8 mouse cellular contexts compared by ENCODE assay signal in the genomic region with DNA sequence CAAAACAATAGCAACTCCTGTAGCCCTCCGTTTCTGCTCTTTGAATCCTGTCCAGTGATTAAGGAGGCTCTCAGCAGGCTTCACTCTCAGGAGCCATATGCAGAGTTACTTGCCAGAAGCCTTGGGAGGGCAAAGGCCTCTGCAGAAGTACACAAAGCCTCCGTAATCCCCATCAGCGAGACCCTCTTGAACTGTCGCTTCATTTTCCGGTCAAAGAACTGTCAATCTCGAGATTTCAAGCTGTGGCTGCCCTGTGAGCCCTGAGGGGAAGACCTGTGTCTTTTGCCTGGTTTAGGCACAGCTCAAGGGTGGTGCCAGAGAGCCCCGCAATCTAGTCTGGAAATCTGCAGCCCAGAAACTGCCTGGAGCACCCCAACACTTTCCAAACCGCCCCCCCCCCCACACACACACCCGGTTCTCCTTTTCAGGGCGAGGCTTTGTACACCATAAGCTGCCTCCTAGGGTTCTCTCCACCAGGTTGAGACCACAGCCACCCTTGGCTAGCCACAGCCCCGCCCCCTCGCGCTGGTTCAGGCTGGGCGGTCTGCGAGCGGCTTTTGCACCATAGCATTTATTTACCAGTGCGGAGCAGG. TPM values are rescaled to one million over a fixed set of nuclear protein-coding genes. Genes with fewer than 3 reads are reported as not detected.
DNase-seq lines count a peak whose midpoint lies in the region; ATAC-seq lines count a peak whose summit lies in the region.

No protein-coding gene starts in this region.

- H3K27me3 ChIP-seq in embryonic facial prominence, embryonic 11.5 days (ENCODE audit: control insufficient read depth, insufficient read depth, low read length), result peaks cover 30% of the 10 kb centered on the region
- H3K27me3 ChIP-seq in hindbrain, embryonic 13.5 days, result 0 out of 2 replicates have a peak, but pooled peaks cover 12% of the 10 kb centered on the region
- peaks cover 67% of the 10 kb centered on the region for H3K27me3 ChIP-seq in liver, embryonic 16.5 days (ENCODE audit: control insufficient read depth, insufficient read depth, low read depth, low read length)
- H3K27me3 ChIP-seq in neural tube, embryonic 13.5 days, result peaks cover 33% of the 10 kb centered on the region

- H3K4me3 ChIP-seq in embryonic facial prominence, embryonic 11.5 days (ENCODE audit: low read depth, low read length), result peak overlapping the region; percentile 67
- H3K4me3 ChIP-seq in hindbrain, embryonic 13.5 days, result peak overlapping the region; percentile 81
- peak overlapping the region; percentile 75 for H3K4me3 ChIP-seq in liver, embryonic 16.5 days (ENCODE audit: low read depth, low read length)
- H3K4me3 ChIP-seq in neural tube, embryonic 13.5 days, result peak overlapping the region; percentile 85

- no peak; the same call in 1 of the 2 replicates for ATAC-seq in embryonic facial prominence, embryonic 11.5 days (replicated peaks; ENCODE audit: insufficient number of reproducible peaks, low FRiP score, low TSS enrichment, low read depth)
- 0 out of 2 replicates have a peak, but pooled peaks have one; percentile 12 for ATAC-seq in hindbrain, embryonic 13.5 days (ENCODE audit: low FRiP score)
- ATAC-seq in liver, embryonic 16.5 days (ENCODE audit: low read depth), result no peak; the same call in 1 of the 2 replicates
- ATAC-seq in neural tube, embryonic 13.5 days (ENCODE audit: low read depth), result no peak

- WGBS in embryonic facial prominence, embryonic 11.5 days, result under 1% methylated on average over 17 of the region's 17 CpGs
- 1% methylated on average over 17 of the region's 17 CpGs for WGBS in hindbrain, embryonic 13.5 days
- 1% methylated on average over 17 of the region's 17 CpGs for WGBS in liver, embryonic 16.5 days (ENCODE audit: insufficient replicate concordance)
- under 1% methylated on average over 17 of the region's 17 CpGs for WGBS in neural tube, embryonic 13.5 days

- no peaks in the 10 kb centered on the region for H3K9me3 ChIP-seq in embryonic facial prominence, embryonic 11.5 days (replicated peaks; ENCODE audit: control insufficient read depth, low read length)
- no peaks in the 10 kb centered on the region for H3K9me3 ChIP-seq in hindbrain, embryonic 13.5 days
- H3K9me3 ChIP-seq in liver, embryonic 16.5 days (replicated peaks; ENCODE audit: control insufficient read depth, low read length), result no peaks in the 10 kb centered on the region
- H3K9me3 ChIP-seq in neural tube, embryonic 13.5 days, result no peaks in the 10 kb centered on the region

- no peak overlapping the region for H3K27ac ChIP-seq in embryonic facial prominence, embryonic 11.5 days (replicated peaks; ENCODE audit: low read depth, low read length)
- H3K27ac ChIP-seq in hindbrain, embryonic 13.5 days, result peak overlapping the region; percentile 96; the same call in 1 of the 2 replicates
- H3K27ac ChIP-seq in liver, embryonic 16.5 days (ENCODE audit: low read length), result 0 out of 2 replicates have a peak overlapping the region, but pooled peaks have one; percentile 20
- H3K27ac ChIP-seq in neural tube, embryonic 13.5 days (replicated peaks), result peak overlapping the region; percentile 96

- peak overlapping the region; percentile 81 for H3K4me2 ChIP-seq in embryonic facial prominence, embryonic 11.5 days (ENCODE audit: low read depth, low read length)
- peak overlapping the region; percentile 84 for H3K4me2 ChIP-seq in hindbrain, embryonic 13.5 days
- H3K4me2 ChIP-seq in liver, embryonic 16.5 days (ENCODE audit: low read depth, low read length), result peak overlapping the region; percentile 93
- H3K4me2 ChIP-seq in neural tube, embryonic 13.5 days, result peak overlapping the region; percentile 83

- DNase-seq in right cerebral cortex, postnatal 25 days, result peak; percentile 23
- no peak for DNase-seq in right cerebral cortex, adult 2 months (ENCODE audit: low spot score in 2 of 2)
- DNase-seq in embryonic facial prominence, embryonic 11.5 days (ENCODE audit: low spot score), result peak; percentile 60
- no peak for DNase-seq in frontal cortex, postnatal 25 days (ENCODE audit: low spot score in 2 of 2)
- no peak for DNase-seq in right cerebral cortex, postnatal 10 days (ENCODE audit: low spot score in 2 of 2)

- peaks cover 8% of the 10 kb centered on the region for H3K4me1 ChIP-seq in embryonic facial prominence, embryonic 11.5 days (ENCODE audit: control insufficient read depth, insufficient read depth, low read length)
- H3K4me1 ChIP-seq in hindbrain, embryonic 13.5 days (replicated peaks), result peaks cover 58% of the 10 kb centered on the region
- peaks cover 53% of the 10 kb centered on the region for H3K4me1 ChIP-seq in liver, embryonic 16.5 days (ENCODE audit: control insufficient read depth, low read depth, low read length)
- H3K4me1 ChIP-seq in neural tube, embryonic 13.5 days (replicated peaks), result peaks cover 60% of the 10 kb centered on the region

- H3K36me3 ChIP-seq in embryonic facial prominence, embryonic 11.5 days (replicated peaks; ENCODE audit: control insufficient read depth, insufficient read depth, low read depth, low read length), result no peaks in the 10 kb centered on the region
- H3K36me3 ChIP-seq in hindbrain, embryonic 13.5 days, result no peaks in the 10 kb centered on the region
- no peaks in the 10 kb centered on the region for H3K36me3 ChIP-seq in liver, embryonic 16.5 days (ENCODE audit: control insufficient read depth, insufficient read depth)
- no peaks in the 10 kb centered on the region for H3K36me3 ChIP-seq in neural tube, embryonic 13.5 days

- H3K9ac ChIP-seq in embryonic facial prominence, embryonic 11.5 days (replicated peaks; ENCODE audit: low read length), result peak overlapping the region; percentile 32; the same call in 1 of the 2 replicates
- peak overlapping the region; percentile 92 for H3K9ac ChIP-seq in hindbrain, embryonic 13.5 days
- peak overlapping the region; percentile 60 for H3K9ac ChIP-seq in liver, embryonic 16.5 days (ENCODE audit: low read depth, low read length)
- peak overlapping the region; percentile 91 for H3K9ac ChIP-seq in neural tube, embryonic 13.5 days

RNA-seq across cellular contexts. Expression of a gene that starts 2.1 kb away (rescaled TPM):
- 2.0 and 2.8 TPM in 2 replicates for polyA plus RNA-seq in embryonic facial prominence, embryonic 11.5 days (2014; fragmentation: Nextera tagmentation; extraction: Ambion mirVana)
- 6.8 and 7.3 TPM in 2 replicates for polyA plus RNA-seq in hindbrain, embryonic 13.5 days (2015; fragmentation: Nextera tagmentation; extraction: Ambion mirVana)
- 1.5 TPM in 2 replicates for polyA plus RNA-seq in liver, embryonic 16.5 days (2015; fragmentation: Nextera tagmentation; extraction: Ambion mirVana)
- 7.1 and 8.1 TPM in 2 replicates for polyA plus RNA-seq in neural tube, embryonic 13.5 days (2015; fragmentation: Nextera tagmentation; extraction: Ambion mirVana)

Comparison
In these comparisons a context has a peak if more than half of its experiments do, and no peak if none do; other contexts are left out.
1. DNase-seq: peak in right cerebral cortex, postnatal 25 days (single experiment) and embryonic facial prominence, embryonic 11.5 days (single experiment); none in right cerebral cortex, adult 2 months (0 of 2), frontal cortex, postnatal 25 days (0 of 2) and right cerebral cortex, postnatal 10 days (0 of 2).
2. H3K9ac ChIP-seq: peak in every context shown above with its lines; median percentile 92 in hindbrain, embryonic 13.5 days; 91 in neural tube, embryonic 13.5 days; 60 in liver, embryonic 16.5 days; 32 in embryonic facial prominence, embryonic 11.5 days.
3. Peak in every context shown above with its lines, with median percentiles within 50 percentile points of each other: H3K4me2 ChIP-seq and H3K4me3 ChIP-seq.